Mouse (Mus musculus) small intestine, adult 2 months (tissue): ENCODE results near the gene Sag.

Experiments used
- CTCF ChIP-seq: fragments of 200-500 bp; IDR thresholded peaks from 2 replicates; pipeline ENCODE4 v1.5.1; 2012; ENCODE audit warnings: low read depth, mild to moderate bottlenecking, control low read depth, inconsistent platforms, low read length, moderate library complexity, mixed read lengths; ENCODE audit not compliant: insufficient replicate concordance, insufficient read length; ENCODE audit errors: extremely low read depth
- POLR2A ChIP-seq: fragments of 200-500 bp; IDR thresholded peaks from 2 replicates; pipeline ENCODE4 v1.6.1; 2012; ENCODE audit warnings: low read depth, mild to moderate bottlenecking, control low read depth, inconsistent platforms, low read length, moderate library complexity

GRCm38 (mm10) chr1:87856823-87857222, 53.3 kb downstream of the Sag start:
- TF ChIP-seq CTCF (no peak), POLR2A (no peak)
